Mouse (Mus musculus) stomach, postnatal 0 days (tissue): Measurements from ENCODE around the gene Sez6l. TPM values are rescaled to one million over a fixed set of nuclear protein-coding genes. Genes with fewer than 3 reads are reported as not detected.

ENCODE experiments used
- ATAC-seq: fragments of 200-750 bp; cut with Nextera tagmentation; 2 replicates; pipeline ENCODE4 v1.8.0; 2017; ENCODE audit not compliant: low FRiP score, low TSS enrichment
- DNase-seq: peaks from one replicate; pipeline ENCODE4 v3.0.0-alpha.2; 2016; ENCODE audit warnings: low spot score
- H3K27ac ChIP-seq: fragments of 300-500 bp; sonication (generic); replicated peaks from 2 replicates; pipeline ENCODE4 v1.5.1; 2014; ENCODE audit warnings: mild to moderate bottlenecking, control low read depth
- H3K27me3 ChIP-seq: fragments of 300-500 bp; sonication (generic); 2 replicates; pipeline ENCODE4 v1.6.1; 2014; ENCODE audit warnings: low read length; ENCODE audit not compliant: control insufficient read depth, insufficient read depth
- H3K36me3 ChIP-seq: fragments of 300-500 bp; sonication (generic); 2 replicates; pipeline ENCODE4 v1.6.1; 2014; ENCODE audit warnings: low read length, mixed read lengths; ENCODE audit not compliant: control insufficient read depth, insufficient read depth
- H3K4me1 ChIP-seq: fragments of 300-500 bp; sonication (generic); replicated peaks from 2 replicates; pipeline ENCODE4 v1.6.1; 2014; ENCODE audit warnings: antibody characterized with exemption; ENCODE audit not compliant: control insufficient read depth, insufficient read depth
- H3K4me2 ChIP-seq: fragments of 300-500 bp; sonication (generic); replicated peaks from 2 replicates; pipeline ENCODE4 v1.6.1; 2014; ENCODE audit warnings: low read depth, mild to moderate bottlenecking, control low read depth, moderate library complexity
- H3K4me3 ChIP-seq: fragments of 300-500 bp; sonication (generic); 2 replicates; pipeline ENCODE4 v1.5.1; 2014; ENCODE audit warnings: low read depth, low read length, control low read depth
- H3K9ac ChIP-seq: fragments of 300-500 bp; sonication (generic); 2 replicates; pipeline ENCODE4 v1.6.1; 2014; ENCODE audit warnings: mild to moderate bottlenecking, low read length, control low read depth, mixed read lengths
- H3K9me3 ChIP-seq: fragments of 300-500 bp; sonication (generic); 2 replicates; pipeline ENCODE4 v1.6.1; 2016; ENCODE audit warnings: low read length; ENCODE audit not compliant: control insufficient read depth
- CTCF ChIP-seq: IDR thresholded peaks from 2 replicates; pipeline ENCODE4 v1.5.1; 2016; ENCODE audit warnings: antibody characterized with exemption, low read depth, mild to moderate bottlenecking, moderate library complexity
- EP300 ChIP-seq: optimal IDR thresholded peaks from 2 replicates; pipeline ENCODE3; 2016; ENCODE audit warnings: antibody characterized with exemption
- WGBS: fragments of 180-500 bp; shearing (Covaris S2); extraction: QIAGEN DNeasy Blood & Tissue Kit; methylation state at CpG from one replicate; pipeline ENCODE4 v1.1.7; 2014; 5-methylcytosine and 5-hydroxymethylcytosine counted together
- polyA plus RNA-seq: library from polyadenylated mRNA; unstranded; fragments of >200 nt; fragmentation: Nextera tagmentation; extraction: Ambion mirVana; gene quantifications from 2 replicates; pipeline ENCODE4 v1.2.1, GENCODE M21; 2015

The Sez6l gene
- polyA plus RNA-seq, 1 experiment from 2014 or later: 0.42 TPM

- Histone ChIP-seq H3K9me3 (no peaks in the 10 kb centered on the region), H3K4me1 (no peaks in the 10 kb centered on the region), H3K4me3 (no peak overlapping the region), H3K36me3 (no peaks in the 10 kb centered on the region), H3K27me3 (no peaks in the 10 kb centered on the region), H3K9ac (no peak overlapping the region), H3K27ac (no peak overlapping the region), H3K4me2 (no peak overlapping the region)
- WGBS: 76% methylated on average over 7 of the region's 7 CpGs
- DNase-seq (no peak), ATAC-seq (no peak)
- TF ChIP-seq CTCF (no peak), EP300 (no peak)
These were observed 39.1 kb upstream of the Sez6l start for GRCm38 (mm10) chr5:112615946-112616617.

GRCm38 (mm10) chr5:112607867-112608516, 31.0 kb upstream of the Sez6l start:
- Histone ChIP-seq H3K4me1 (no peaks in the 10 kb centered on the region), H3K4me2 (no peak overlapping the region), H3K9ac (no peak overlapping the region), H3K4me3 (no peak overlapping the region), H3K9me3 (no peaks in the 10 kb centered on the region), H3K27me3 (no peaks in the 10 kb centered on the region), H3K27ac (no peak overlapping the region), H3K36me3 (no peaks in the 10 kb centered on the region)
- no peak; the same call in 1 of the 2 replicates for ATAC-seq
- peak; percentile 20 for DNase-seq
- no peak for TF ChIP-seq EP300
- no peak for TF ChIP-seq CTCF
- 18% methylated on average over 9 of the region's 9 CpGs for WGBS

- Histone ChIP-seq H3K4me3 (no peak overlapping the region), H3K27ac (no peak overlapping the region), H3K27me3 (no peaks in the 10 kb centered on the region), H3K9me3 (no peaks in the 10 kb centered on the region), H3K4me2 (no peak overlapping the region), H3K36me3 (no peaks in the 10 kb centered on the region), H3K4me1 (no peaks in the 10 kb centered on the region), H3K9ac (no peak overlapping the region)
- WGBS: 75% methylated on average over 2 of the region's 2 CpGs
- DNase-seq (no peak), ATAC-seq (no peak)
- TF ChIP-seq EP300: no peak
- no peak for TF ChIP-seq CTCF
These were observed 30.1 kb upstream of the Sez6l start for GRCm38 (mm10) chr5:112607119-112607518.

GRCm38 (mm10) chr5:112605371-112605770, 28.4 kb upstream of the Sez6l start:
- TF ChIP-seq CTCF: no peak
- no peak for TF ChIP-seq EP300
- Histone ChIP-seq H3K4me3 (no peak overlapping the region), H3K9me3 (no peaks in the 10 kb centered on the region), H3K36me3 (no peaks in the 10 kb centered on the region), H3K4me2 (no peak overlapping the region), H3K4me1 (no peaks in the 10 kb centered on the region), H3K9ac (no peak overlapping the region), H3K27ac (no peak overlapping the region), H3K27me3 (no peaks in the 10 kb centered on the region)
- DNase-seq (no peak), ATAC-seq (no peak)
- WGBS: 78% methylated on average over 14 of the region's 14 CpGs

- H3K4me2 ChIP-seq: no peak overlapping the region
- no peaks in the 10 kb centered on the region for H3K4me1 ChIP-seq
- no peak overlapping the region for H3K4me3 ChIP-seq
- H3K36me3 ChIP-seq: no peaks in the 10 kb centered on the region
- no peak for DNase-seq
- no peaks in the 10 kb centered on the region for H3K9me3 ChIP-seq
- no peak overlapping the region for H3K9ac ChIP-seq
- no peaks in the 10 kb centered on the region for H3K27me3 ChIP-seq
- TF ChIP-seq CTCF (no peak), EP300 (no peak)
- 0 out of 2 replicates have a peak overlapping the region, but pooled peaks have one; percentile 35 for H3K27ac ChIP-seq
- WGBS: 44% methylated on average over 1 of the region's 1 CpGs
- ATAC-seq: no peak
These were observed 27.3 kb upstream of the Sez6l start for GRCm38 (mm10) chr5:112604251-112604650.

- DNase-seq: no peak
- no peak overlapping the region for H3K9ac ChIP-seq
- no peak overlapping the region for H3K27ac ChIP-seq
- no peaks in the 10 kb centered on the region for H3K27me3 ChIP-seq
- no peak for ATAC-seq
- WGBS: 18% methylated on average over 3 of the region's 3 CpGs
- H3K4me1 ChIP-seq: no peaks in the 10 kb centered on the region
- TF ChIP-seq CTCF: no peak
- TF ChIP-seq EP300: no peak
- H3K9me3 ChIP-seq: no peaks in the 10 kb centered on the region
- H3K36me3 ChIP-seq: no peaks in the 10 kb centered on the region
- no peak overlapping the region for H3K4me2 ChIP-seq
- no peak overlapping the region for H3K4me3 ChIP-seq
These were observed 26.6 kb upstream of the Sez6l start for GRCm38 (mm10) chr5:112603594-112603993.
